In genomic region chr2:173183836-173184460, GRCm38 (mm10) we compare ENCODE assay signal across 9 mouse cellular contexts. TPM values are rescaled to one million over a fixed set of nuclear protein-coding genes. Genes with fewer than 3 reads are reported as not detected.
DNase-seq lines count a peak whose midpoint lies in the region; ATAC-seq and TF ChIP-seq lines count a peak whose summit lies in the region.
"Had no signal": no experiment of that assay in that cellular context is flagged by ENCODE, and none has a peak within 500 bp of the region (broad histone marks: within the 10 kb centered on the region; RNA-seq: fewer than 3 reads in every experiment).

No protein-coding gene starts in this region.

- H3K4me2 ChIP-seq in heart, postnatal 0 days (ENCODE audit: low read depth, low read length) = no peak overlapping the region
- no peak overlapping the region for H3K4me2 ChIP-seq in midbrain, embryonic 11.5 days
- H3K4me2 ChIP-seq: heart, embryonic 15.5 days had no signal

- peak; percentile 27 for DNase-seq in cerebellum, adult 9-10 months
- no peak for DNase-seq in cerebellum, adult 11-12 months
- DNase-seq in embryo, embryonic 10.5 days (ENCODE audit: low spot score) = peak; percentile 80
- DNase-seq in heart, postnatal 0 days (ENCODE audit: low spot score) = no peak
- DNase-seq in layer of hippocampus, postnatal 10 days (ENCODE audit: low spot score in 2 of 2) = peak; percentile 72 to 76
- DNase-seq in midbrain, embryonic 11.5 days (ENCODE audit: low spot score, missing footprints) = peak; percentile 96
- DNase-seq in spleen, postnatal 4 days (ENCODE audit: low spot score in 2 of 2) = peak; percentile 36 to 84

- TF ChIP-seq EP300 in ES-Bruce4 (IDR thresholded peaks at IDR 0.05; ENCODE audit: insufficient read depth, low read depth, low read length) = no peak
- no peak for TF ChIP-seq EP300 in heart, postnatal 0 days (IDR thresholded peaks at IDR 0.05; ENCODE audit: low read depth)

- no peaks in the 10 kb centered on the region for H3K36me3 ChIP-seq in ES-Bruce4 (ENCODE audit: control insufficient read depth, insufficient read depth, low read length, poor library complexity, severe bottlenecking)
- H3K36me3 ChIP-seq in heart, postnatal 0 days (replicated peaks; ENCODE audit: control insufficient read depth, insufficient read depth, low read length) = no peaks in the 10 kb centered on the region
- no peaks in the 10 kb centered on the region for H3K36me3 ChIP-seq in midbrain, embryonic 11.5 days (ENCODE audit: control insufficient read depth, insufficient read depth, low read length)
- H3K36me3 ChIP-seq: heart, embryonic 15.5 days had no signal

- 6% methylated on average over 8 of the region's 8 CpGs for WGBS in heart, postnatal 0 days
- 15% methylated on average over 8 of the region's 8 CpGs for WGBS in midbrain, embryonic 11.5 days

- peak; percentile 72 for TF ChIP-seq CTCF in ES-Bruce4 (IDR thresholded peaks at IDR 0.05; ENCODE audit: low read depth, low read length)
- peak; percentile 62 for TF ChIP-seq CTCF in heart, postnatal 0 days (IDR thresholded peaks at IDR 0.05; ENCODE audit: low read depth)

- H3K4me3 ChIP-seq in ES-Bruce4 (ENCODE audit: low read depth, low read length) = no peak overlapping the region
- no peak overlapping the region for H3K4me3 ChIP-seq in heart, postnatal 0 days (ENCODE audit: low read depth, low read length)
- no peak overlapping the region for H3K4me3 ChIP-seq in midbrain, embryonic 11.5 days (ENCODE audit: low read depth, low read length)
- H3K4me3 ChIP-seq: heart, embryonic 15.5 days had no signal

- no peaks in the 10 kb centered on the region for H3K4me1 ChIP-seq in ES-Bruce4 (ENCODE audit: control insufficient read depth, insufficient read depth, low read length)
- no peaks in the 10 kb centered on the region for H3K4me1 ChIP-seq in heart, postnatal 0 days (ENCODE audit: control insufficient read depth, insufficient read depth)
- no peaks in the 10 kb centered on the region for H3K4me1 ChIP-seq in midbrain, embryonic 11.5 days (ENCODE audit: control insufficient read depth, insufficient read depth, low read length)

- TF ChIP-seq POLR2A in ES-Bruce4 (IDR thresholded peaks at IDR 0.05; ENCODE audit: insufficient read depth, low read length) = no peak

- H3K27me3 ChIP-seq in ES-Bruce4 (ENCODE audit: control insufficient read depth, insufficient read depth, low read length, poor library complexity, severe bottlenecking) = no peaks in the 10 kb centered on the region
- H3K27me3 ChIP-seq in heart, postnatal 0 days (ENCODE audit: control insufficient read depth, insufficient read depth, low read length) = peaks cover 9% of the 10 kb centered on the region
- H3K27me3 ChIP-seq in midbrain, embryonic 11.5 days (ENCODE audit: control insufficient read depth, insufficient read depth, low read length) = no peaks in the 10 kb centered on the region

- ATAC-seq in heart, postnatal 0 days (ENCODE audit: insufficient read depth, low read depth) = no peak
- ATAC-seq in midbrain, embryonic 11.5 days (ENCODE audit: low FRiP score) = peak; percentile 47

- H3K27ac ChIP-seq in ES-Bruce4 (ENCODE audit: insufficient read depth, low read length) = no peak overlapping the region
- no peak overlapping the region for H3K27ac ChIP-seq in heart, postnatal 0 days (ENCODE audit: low read depth)
- no peak overlapping the region for H3K27ac ChIP-seq in midbrain, embryonic 11.5 days (ENCODE audit: low read depth, low read length)
- H3K27ac ChIP-seq: heart, embryonic 15.5 days had no signal

- H3K9ac ChIP-seq in ES-Bruce4 (ENCODE audit: low read depth, poor library complexity, severe bottlenecking) = no peak overlapping the region
- H3K9ac ChIP-seq in heart, postnatal 0 days (replicated peaks; ENCODE audit: low read depth, low read length) = no peak overlapping the region
- no peak overlapping the region for H3K9ac ChIP-seq in midbrain, embryonic 11.5 days (ENCODE audit: low read length)
- H3K9ac ChIP-seq: heart, embryonic 15.5 days had no signal

- no peaks in the 10 kb centered on the region for H3K9me3 ChIP-seq in ES-Bruce4 (replicated peaks; ENCODE audit: control insufficient read depth, insufficient read depth, low read length, poor library complexity, severe bottlenecking)
- no peaks in the 10 kb centered on the region for H3K9me3 ChIP-seq in heart, postnatal 0 days (replicated peaks; ENCODE audit: control insufficient read depth, low read length)
- no peaks in the 10 kb centered on the region for H3K9me3 ChIP-seq in midbrain, embryonic 11.5 days (ENCODE audit: control insufficient read depth, low read length)
- H3K9me3 ChIP-seq: heart, embryonic 15.5 days had no signal

RNA-seq across cellular contexts. Expression of gene Pck1, which starts 31.1 kb away (rescaled TPM):
- polyA plus RNA-seq in ES-Bruce4 (2011; ENCODE audit: insufficient read depth, insufficient read length, low read depth, missing spikeins) = not detected in 2 replicates
- total RNA-seq in heart, postnatal 0 days (2014; rRNA removed; ENCODE audit: low replicate concordance) = 0.97 and 1.7 TPM in 2 replicates
- polyA plus RNA-seq in heart, postnatal 0 days (2015; fragmentation: Nextera tagmentation; extraction: Ambion mirVana) = 0.29 and 0.37 TPM in 2 replicates
- not detected for total RNA-seq in layer of hippocampus, postnatal 10 days (2021)
- not detected in 2 replicates for polyA plus RNA-seq in midbrain, embryonic 11.5 days (2014; fragmentation: Nextera tagmentation; extraction: Ambion mirVana)

RNA-seq across cellular contexts. Expression of gene Zbp1, which starts 34.8 kb away (rescaled TPM):
- 3.8 and 6.8 TPM in 2 replicates for polyA plus RNA-seq in ES-Bruce4 (2011; ENCODE audit: insufficient read depth, insufficient read length, low read depth, missing spikeins)
- total RNA-seq in heart, postnatal 0 days (2014; rRNA removed; ENCODE audit: low replicate concordance) = 3.1 TPM in 1 of 2 replicates, not detected in the other
- polyA plus RNA-seq in heart, postnatal 0 days (2015; fragmentation: Nextera tagmentation; extraction: Ambion mirVana) = 0.36 and 1.1 TPM in 2 replicates
- not detected for total RNA-seq in layer of hippocampus, postnatal 10 days (2021)
- 0.46 and 0.55 TPM in 2 replicates for polyA plus RNA-seq in midbrain, embryonic 11.5 days (2014; fragmentation: Nextera tagmentation; extraction: Ambion mirVana)

Comparison
In these comparisons a context has a peak if more than half of its experiments do, and no peak if none do; other contexts are left out.
1. DNase-seq: peak in cerebellum, adult 9-10 months (single experiment), embryo, embryonic 10.5 days (single experiment), layer of hippocampus, postnatal 10 days (2 of 2), midbrain, embryonic 11.5 days (single experiment) and spleen, postnatal 4 days (2 of 2); none in cerebellum, adult 11-12 months (single experiment) and heart, postnatal 0 days (single experiment).